Mouse (Mus musculus): Measurements from ENCODE around the gene Lst1.

GRCm38 (mm10) chr17:35213071-35213470 is 24.8 kb upstream of the Lst1 start:
- TF ChIP-seq CHD2 (IDR thresholded peaks at IDR 0.05; ENCODE audit: low read depth, low read length) (no peak), MAFK (IDR thresholded peaks at IDR 0.05; ENCODE audit: insufficient read depth, low read depth, low read length) (no peak), HCFC1 (IDR thresholded peaks at IDR 0.05; ENCODE audit: borderline replicate concordance, insufficient read depth, low read length) (no peak)
